Mouse (Mus musculus) midbrain, embryonic 12.5 days (tissue): ENCODE measurements around the gene Washc2. TPM values are rescaled to one million over a fixed set of nuclear protein-coding genes. Genes with fewer than 3 reads are reported as not detected.
A peak's percentile ranks its signal among the peaks of the same experiment; 100 is the strongest.

Experiments
- ATAC-seq: fragments of 200-750 bp; cut with Nextera tagmentation; 2 replicates; pipeline ENCODE4 v1.8.0; 2017; ENCODE audit warnings: low read depth, moderate TSS enrichment, moderate library complexity; ENCODE audit not compliant: low FRiP score
- H3K27ac ChIP-seq: fragments of 300-500 bp; sonication (generic); replicated peaks from 2 replicates; pipeline ENCODE4 v1.5.1; 2016; ENCODE audit warnings: mild to moderate bottlenecking
- H3K27me3 ChIP-seq: fragments of 300-500 bp; sonication (generic); 2 replicates; pipeline ENCODE4 v1.6.1; 2016; ENCODE audit warnings: mild to moderate bottlenecking
- H3K36me3 ChIP-seq: fragments of 300-500 bp; sonication (generic); 2 replicates; pipeline ENCODE4 v1.6.1; 2016
- H3K4me1 ChIP-seq: fragments of 300-500 bp; sonication (generic); 2 replicates; pipeline ENCODE4 v1.6.1; 2016
- H3K4me2 ChIP-seq: fragments of 300-500 bp; sonication (generic); replicated peaks from 2 replicates; pipeline ENCODE4 v1.6.1; 2016; ENCODE audit warnings: mild to moderate bottlenecking, moderate library complexity
- H3K4me3 ChIP-seq: fragments of 300-500 bp; sonication (generic); 2 replicates; pipeline ENCODE4 v1.5.1; 2016; ENCODE audit warnings: mild to moderate bottlenecking
- H3K9ac ChIP-seq: fragments of 300-500 bp; sonication (generic); replicated peaks from 2 replicates; pipeline ENCODE4 v1.6.1; 2016; ENCODE audit warnings: mild to moderate bottlenecking, moderate library complexity
- H3K9me3 ChIP-seq: fragments of 300-500 bp; sonication (generic); 2 replicates; pipeline ENCODE4 v1.6.1; 2016; ENCODE audit warnings: mild to moderate bottlenecking
- WGBS: fragments of 180-500 bp; shearing (Covaris S2); methylation state at CpG from one replicate; pipeline ENCODE4 v1.1.7; 2016; 5-methylcytosine and 5-hydroxymethylcytosine counted together
- polyA plus RNA-seq: library from polyadenylated mRNA; unstranded; fragments of >200 nt; fragmentation: Nextera tagmentation; extraction: Ambion mirVana; gene quantifications from 2 replicates; pipeline ENCODE4 v1.2.1, GENCODE M21; 2016

Washc2 gene
- polyA plus RNA-seq, 1 experiment from 2014 or later = 65.0 TPM

DNA sequence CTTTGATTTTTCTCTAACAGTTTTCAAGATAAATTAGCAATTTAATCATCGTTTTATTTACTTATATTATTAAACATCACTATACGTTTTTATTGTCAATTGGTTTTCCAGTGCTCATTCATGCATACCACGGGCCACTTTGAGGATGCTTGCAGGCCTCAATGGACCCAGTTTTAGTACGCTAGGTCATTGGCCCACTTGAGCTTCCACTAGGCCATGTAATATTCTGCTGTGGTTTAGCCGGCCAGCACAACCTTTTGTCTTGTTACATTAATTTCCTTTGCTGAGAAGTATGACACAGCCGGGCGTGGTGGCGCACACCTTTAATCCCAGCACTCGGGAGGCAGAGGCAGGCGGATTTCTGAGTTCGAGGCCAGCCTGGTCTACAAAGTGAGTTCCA, 57.0 kb downstream of the Washc2 start:
- Histone ChIP-seq H3K9ac (peak overlapping the region; percentile 66; the same call in 1 of the 2 replicates), H3K4me3 (peak overlapping the region; percentile 64)

DNA sequence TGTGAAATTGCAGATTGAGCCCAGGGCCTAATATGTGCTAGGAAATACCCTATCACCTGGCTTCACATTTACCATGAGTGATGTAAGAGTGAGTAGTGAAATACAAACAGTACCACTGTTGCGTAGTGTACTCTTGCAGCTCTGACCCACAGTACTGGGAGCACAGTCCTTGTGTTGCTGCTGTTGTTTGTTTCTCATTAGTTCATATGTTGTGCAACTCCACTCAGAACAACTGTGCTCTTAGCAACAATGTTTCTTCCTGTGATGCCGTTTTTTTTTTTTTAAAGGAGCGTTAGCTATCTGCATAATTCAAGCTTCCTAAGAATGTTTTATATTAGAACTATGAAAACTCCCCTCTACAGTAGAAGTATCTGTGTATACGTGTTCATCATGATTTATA, 57.8 kb downstream of the Washc2 start:
- H3K4me3 ChIP-seq = no peak overlapping the region
- ATAC-seq = no peak
- WGBS = 59% methylated on average over 4 of the region's 4 CpGs
- peaks cover 11% of the 10 kb centered on the region for H3K36me3 ChIP-seq
- H3K9me3 ChIP-seq = 0 out of 2 replicates have a peak, but pooled peaks cover under 1% of the 10 kb centered on the region
- peaks cover 22% of the 10 kb centered on the region for H3K4me1 ChIP-seq
- peak overlapping the region; percentile 88 for H3K27ac ChIP-seq
- H3K9ac ChIP-seq = no peak overlapping the region
- peak overlapping the region; percentile 71 for H3K4me2 ChIP-seq
- H3K27me3 ChIP-seq = no peaks in the 10 kb centered on the region

More for the DNA sequence above, 57.0 kb downstream of the Washc2 start:
- no peak for ATAC-seq
- no peak overlapping the region for H3K27ac ChIP-seq
- peak overlapping the region; percentile 71 for H3K4me2 ChIP-seq
- H3K4me1 ChIP-seq = peaks cover 22% of the 10 kb centered on the region
- H3K27me3 ChIP-seq = no peaks in the 10 kb centered on the region
- peaks cover 18% of the 10 kb centered on the region for H3K36me3 ChIP-seq
- no peaks in the 10 kb centered on the region for H3K9me3 ChIP-seq
- 80% methylated on average over 11 of the region's 11 CpGs for WGBS

DNA sequence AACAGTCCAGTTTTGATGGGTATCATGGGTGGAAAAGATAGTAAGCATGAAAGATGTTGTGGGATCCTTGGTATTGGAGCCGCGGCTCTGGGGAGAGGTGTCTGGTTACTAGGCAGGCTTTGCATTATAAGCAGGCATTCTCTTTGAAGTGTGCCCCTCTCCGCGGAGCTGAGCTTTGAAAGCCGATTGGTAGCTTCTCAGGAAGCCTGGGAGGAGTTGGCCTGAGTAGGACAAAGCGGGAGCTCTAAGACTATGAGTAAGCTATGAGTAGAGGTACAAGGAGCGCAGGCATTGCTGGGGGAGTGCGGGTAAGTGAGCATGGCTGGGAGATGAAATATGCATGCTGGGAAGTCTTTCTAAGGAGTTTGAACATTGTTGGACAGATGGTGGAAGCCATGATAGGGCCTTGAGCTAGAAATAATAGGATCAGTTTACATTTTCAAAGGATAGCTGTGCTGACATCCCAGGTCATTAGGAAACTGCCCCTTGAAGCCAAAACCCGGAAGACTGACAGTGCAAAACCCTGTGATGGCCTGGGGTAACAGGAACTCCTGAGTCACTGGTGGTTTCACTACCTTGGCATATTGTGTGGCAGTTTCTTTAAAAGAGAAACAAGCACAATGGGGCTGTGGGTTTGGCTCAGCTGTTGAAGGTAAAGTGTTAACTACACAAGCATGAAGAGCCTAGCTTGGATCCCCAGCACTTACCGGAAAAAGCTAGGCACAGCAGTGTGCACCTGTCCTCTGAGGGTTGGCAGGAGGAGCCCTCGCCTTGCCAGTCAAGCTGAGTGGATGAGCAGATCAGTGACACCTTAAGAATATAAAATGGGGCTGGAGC, 58.7 kb downstream of the Washc2 start:
- ATAC-seq = peak; percentile 77
- Histone ChIP-seq H3K9ac (no peak overlapping the region), H3K27ac (peak overlapping the region; percentile 88), H3K4me3 (peak overlapping the region; percentile 20; the same call in 1 of the 2 replicates), H3K27me3 (no peaks in the 10 kb centered on the region), H3K4me1 (peaks cover 22% of the 10 kb centered on the region), H3K36me3 (peaks cover 3% of the 10 kb centered on the region; the same call in 1 of the 2 replicates), H3K9me3 (0 out of 2 replicates have a peak, but pooled peaks cover 3% of the 10 kb centered on the region), H3K4me2 (peak overlapping the region; percentile 71)
- 16% methylated on average over 11 of the region's 11 CpGs for WGBS

DNA sequence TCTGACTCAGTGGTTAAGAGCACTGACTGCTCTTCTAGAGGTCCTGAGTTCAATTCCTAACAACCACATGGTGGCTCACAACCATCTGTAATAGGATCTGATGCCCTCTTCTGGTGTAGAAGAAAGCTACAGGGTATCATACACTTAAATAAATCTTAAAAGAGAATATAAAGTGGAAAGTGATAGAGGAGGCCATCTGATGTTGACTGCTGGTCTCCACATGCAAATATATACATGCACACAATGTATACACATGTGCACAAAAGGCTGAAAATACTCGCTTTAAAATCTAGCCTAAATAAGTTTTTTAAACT, 59.2 kb downstream of the Washc2 start:
- no peak overlapping the region for H3K4me3 ChIP-seq
- no peaks in the 10 kb centered on the region for H3K27me3 ChIP-seq
- H3K4me1 ChIP-seq = peaks cover 22% of the 10 kb centered on the region
- H3K27ac ChIP-seq = peak overlapping the region; percentile 88; the same call in 1 of the 2 replicates
- 0 out of 2 replicates have a peak, but pooled peaks cover 3% of the 10 kb centered on the region for H3K9me3 ChIP-seq
- no peak overlapping the region for H3K9ac ChIP-seq
- no peak for ATAC-seq
- H3K4me2 ChIP-seq = peak overlapping the region; percentile 71; the same call in 1 of the 2 replicates
- H3K36me3 ChIP-seq = peaks cover 3% of the 10 kb centered on the region; the same call in 1 of the 2 replicates
- 95% methylated on average over 1 of the region's 1 CpGs for WGBS

DNA sequence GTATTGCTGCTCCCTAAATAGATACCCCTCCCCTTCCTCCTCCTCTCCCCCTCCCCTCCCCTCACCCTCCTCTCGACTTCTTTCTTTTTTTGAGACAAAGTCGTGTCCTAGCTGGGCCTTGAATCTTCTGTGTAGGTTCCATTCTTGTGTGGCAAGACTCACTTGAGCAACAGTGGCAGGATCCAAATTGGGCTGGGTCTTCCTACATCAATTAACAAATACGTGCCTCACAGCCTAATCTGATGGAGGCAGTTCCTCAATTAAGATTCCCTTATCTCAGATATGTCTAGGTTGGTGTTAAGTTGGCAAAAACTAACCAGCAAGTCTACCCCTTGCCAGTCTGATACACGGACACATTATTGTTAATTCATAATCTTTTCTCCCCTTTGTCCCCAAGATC, 67.9 kb downstream of the Washc2 start:
- H3K4me2 ChIP-seq = no peak overlapping the region
- no peaks in the 10 kb centered on the region for H3K27me3 ChIP-seq
- no peak overlapping the region for H3K27ac ChIP-seq
- H3K36me3 ChIP-seq = peaks cover 19% of the 10 kb centered on the region; the same call in 1 of the 2 replicates
- 0 out of 2 replicates have a peak, but pooled peaks cover 2% of the 10 kb centered on the region for H3K9me3 ChIP-seq
- WGBS = 75% methylated on average over 4 of the region's 4 CpGs
- H3K9ac ChIP-seq = no peak overlapping the region
- no peak for ATAC-seq
- no peak overlapping the region for H3K4me3 ChIP-seq
- H3K4me1 ChIP-seq = no peaks in the 10 kb centered on the region

DNA sequence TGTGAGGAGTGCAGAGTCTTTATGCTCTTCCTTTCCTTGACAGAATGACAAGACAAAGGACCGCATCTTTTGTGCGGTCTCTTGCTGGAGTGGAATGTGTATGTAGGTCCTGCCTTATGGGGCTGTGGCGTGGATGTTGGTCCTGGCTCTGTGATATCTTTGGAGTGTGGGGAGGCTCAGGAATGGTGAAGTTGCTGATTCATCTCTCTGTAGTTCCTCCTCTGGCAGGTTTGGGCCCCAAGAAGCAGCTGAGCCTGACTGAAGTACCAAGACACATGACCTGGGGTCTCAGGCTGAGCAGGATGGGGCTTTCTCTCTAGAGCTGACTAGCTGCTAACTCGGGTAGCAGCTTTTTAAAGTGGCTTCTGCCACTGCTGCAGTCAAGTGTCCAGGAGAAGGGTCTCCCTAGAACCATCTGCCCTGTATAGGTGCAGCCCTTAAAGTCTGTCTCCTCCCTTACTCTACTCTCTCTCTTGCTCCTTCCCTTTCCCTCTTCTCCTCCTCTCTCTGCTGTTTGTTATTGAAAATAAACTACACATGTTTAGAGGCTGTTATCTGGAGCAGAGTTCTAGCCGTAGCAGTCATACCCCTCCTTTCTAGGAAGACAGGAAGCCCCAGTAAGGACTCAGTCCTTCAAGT, 71.0 kb downstream of the Washc2 start:
- Histone ChIP-seq H3K36me3 (peaks cover 21% of the 10 kb centered on the region; the same call in 1 of the 2 replicates), H3K4me3 (no peak overlapping the region), H3K4me1 (no peaks in the 10 kb centered on the region), H3K27ac (no peak overlapping the region), H3K9ac (no peak overlapping the region), H3K9me3 (no peaks in the 10 kb centered on the region), H3K4me2 (no peak overlapping the region), H3K27me3 (no peaks in the 10 kb centered on the region)
- ATAC-seq = no peak
- 84% methylated on average over 5 of the region's 5 CpGs for WGBS

DNA sequence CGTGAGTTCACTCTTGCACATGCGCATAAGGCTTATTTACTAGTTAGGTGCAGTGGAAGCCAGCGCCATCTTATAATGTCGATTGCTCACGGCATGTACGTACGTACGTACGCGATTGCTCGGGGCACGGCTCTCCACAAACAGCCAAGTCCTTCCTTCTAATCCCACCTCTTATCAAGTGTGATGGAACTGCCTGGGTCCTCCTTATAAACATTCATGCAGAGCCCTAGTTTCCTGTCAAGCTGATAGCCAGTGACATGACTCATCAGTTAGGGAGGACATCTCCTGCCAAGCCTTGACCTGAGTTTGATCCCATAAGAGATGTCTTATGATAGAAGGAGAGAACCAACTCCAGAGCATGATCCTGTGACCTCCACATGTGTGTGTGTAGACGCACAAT, 73.2 kb downstream of the Washc2 start:
- WGBS = 96% methylated on average over 13 of the region's 13 CpGs
- Histone ChIP-seq H3K4me2 (no peak overlapping the region), H3K4me3 (no peak overlapping the region), H3K9me3 (no peaks in the 10 kb centered on the region), H3K9ac (no peak overlapping the region), H3K4me1 (no peaks in the 10 kb centered on the region), H3K27me3 (no peaks in the 10 kb centered on the region), H3K27ac (no peak overlapping the region), H3K36me3 (peaks cover 11% of the 10 kb centered on the region; the same call in 1 of the 2 replicates)
- no peak for ATAC-seq

DNA sequence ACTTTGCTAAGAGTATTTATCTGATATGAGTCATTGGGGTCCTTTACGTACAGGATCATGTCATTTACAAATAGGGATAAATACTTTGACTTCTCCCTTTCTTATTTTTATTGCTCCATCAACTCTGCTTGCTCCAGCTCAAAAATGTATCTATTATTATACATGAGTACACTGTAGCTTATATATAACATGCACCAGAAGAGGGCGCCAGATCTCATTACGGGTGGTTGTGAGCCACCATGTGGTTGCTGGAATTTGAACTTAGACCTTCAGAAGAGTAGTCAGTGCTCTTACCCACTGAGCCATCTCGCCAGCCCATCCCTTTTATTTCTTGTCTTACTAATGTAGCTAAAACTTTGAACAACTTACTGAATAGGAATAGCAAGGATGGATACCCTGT, 74.7 kb downstream of the Washc2 start:
- Histone ChIP-seq H3K9ac (no peak overlapping the region), H3K27me3 (no peaks in the 10 kb centered on the region), H3K4me3 (no peak overlapping the region), H3K9me3 (no peaks in the 10 kb centered on the region), H3K36me3 (peaks cover 9% of the 10 kb centered on the region; the same call in 1 of the 2 replicates), H3K4me1 (no peaks in the 10 kb centered on the region), H3K4me2 (no peak overlapping the region), H3K27ac (no peak overlapping the region)
- WGBS = 48% methylated on average over 4 of the region's 4 CpGs
- no peak for ATAC-seq

DNA sequence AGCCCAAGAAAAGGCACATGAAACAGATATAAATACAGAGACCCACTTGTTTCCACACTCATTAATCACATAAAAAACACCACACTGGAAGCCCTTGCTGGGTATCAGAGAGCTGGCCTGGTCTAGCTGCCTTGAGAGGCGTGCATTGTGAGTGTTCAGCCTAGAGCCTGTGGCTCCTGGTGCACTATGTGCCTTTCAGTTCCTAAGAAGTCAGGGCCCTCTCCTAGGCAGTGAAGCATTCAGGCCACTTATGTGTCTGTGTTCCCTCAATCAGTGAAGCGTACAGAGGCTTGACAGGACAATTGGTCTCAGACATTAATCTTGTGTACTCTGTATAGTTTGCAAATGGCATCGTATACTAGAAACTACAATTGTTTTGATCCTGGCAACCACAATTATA, 75.4 kb downstream of the Washc2 start:
- no peaks in the 10 kb centered on the region for H3K4me1 ChIP-seq
- no peak overlapping the region for H3K4me2 ChIP-seq
- H3K4me3 ChIP-seq = no peak overlapping the region
- no peaks in the 10 kb centered on the region for H3K9me3 ChIP-seq
- H3K27ac ChIP-seq = no peak overlapping the region
- H3K27me3 ChIP-seq = no peaks in the 10 kb centered on the region
- 82% methylated on average over 3 of the region's 3 CpGs for WGBS
- 0 out of 2 replicates have a peak, but pooled peaks cover 7% of the 10 kb centered on the region for H3K36me3 ChIP-seq
- no peak overlapping the region for H3K9ac ChIP-seq
- ATAC-seq = no peak

DNA sequence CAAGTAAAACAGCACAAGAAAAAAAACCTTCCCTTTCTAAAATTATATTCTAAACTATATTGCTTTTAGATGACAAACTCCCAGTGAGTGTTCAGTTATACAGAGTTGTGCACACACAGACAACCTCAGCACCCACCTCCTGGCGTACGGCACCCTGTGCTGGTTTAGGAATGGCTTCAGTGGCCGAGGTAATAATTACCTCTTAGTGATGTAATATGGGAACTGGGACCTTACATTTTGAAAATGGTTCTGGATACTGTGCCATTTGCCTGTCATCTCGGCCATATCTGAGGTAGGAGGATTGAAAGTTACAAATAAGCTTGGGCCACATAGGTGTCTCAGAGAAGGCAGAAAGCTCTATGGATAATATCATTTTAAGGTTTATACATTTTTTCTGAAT, 78.5 kb downstream of the Washc2 start:
- ATAC-seq = no peak
- no peak overlapping the region for H3K27ac ChIP-seq
- 89% methylated on average over 4 of the region's 4 CpGs for WGBS
- 0 out of 2 replicates have a peak, but pooled peaks cover 4% of the 10 kb centered on the region for H3K36me3 ChIP-seq
- H3K4me3 ChIP-seq = no peak overlapping the region
- H3K9ac ChIP-seq = no peak overlapping the region
- no peaks in the 10 kb centered on the region for H3K27me3 ChIP-seq
- H3K9me3 ChIP-seq = no peaks in the 10 kb centered on the region
- no peak overlapping the region for H3K4me2 ChIP-seq
- H3K4me1 ChIP-seq = no peaks in the 10 kb centered on the region

DNA sequence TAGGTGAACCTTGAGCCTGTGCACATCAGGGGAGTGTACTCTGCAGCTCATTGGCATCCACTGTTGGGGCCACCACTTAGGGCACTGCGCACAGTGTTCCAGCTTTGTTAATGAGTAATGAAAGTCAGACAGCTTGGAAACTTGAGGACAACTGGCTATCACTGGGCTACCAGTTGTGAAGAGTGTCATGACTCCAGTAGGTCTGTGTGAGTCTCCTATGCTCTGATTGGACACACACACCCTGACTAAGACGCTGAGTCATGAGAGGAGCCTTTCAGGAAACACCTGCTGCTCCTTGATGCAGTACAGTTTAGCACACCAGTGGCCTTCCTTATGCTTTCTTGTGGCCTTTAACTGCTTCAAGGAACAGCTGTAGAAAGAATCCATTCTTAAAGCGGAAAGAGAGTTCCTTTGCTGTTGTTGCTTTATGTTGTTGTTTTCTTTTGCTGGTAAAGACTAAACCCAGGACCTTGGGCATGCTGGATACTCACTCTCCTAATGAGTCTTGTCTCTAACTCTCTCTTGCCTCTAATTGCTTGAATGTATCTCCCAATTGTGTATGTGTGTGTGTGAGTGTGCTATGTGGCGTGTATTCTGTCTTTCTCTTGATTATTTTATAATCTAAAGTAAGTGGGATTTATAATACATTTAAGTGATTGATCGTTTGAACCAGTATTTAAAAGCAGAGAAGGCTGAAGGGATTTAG, 79.2 kb downstream of the Washc2 start:
- Histone ChIP-seq H3K27me3 (no peaks in the 10 kb centered on the region), H3K4me3 (no peak overlapping the region), H3K9me3 (no peaks in the 10 kb centered on the region), H3K4me2 (no peak overlapping the region), H3K36me3 (0 out of 2 replicates have a peak, but pooled peaks cover 4% of the 10 kb centered on the region), H3K27ac (no peak overlapping the region), H3K9ac (no peak overlapping the region), H3K4me1 (no peaks in the 10 kb centered on the region)
- WGBS = 79% methylated on average over 5 of the region's 5 CpGs
- no peak for ATAC-seq

DNA sequence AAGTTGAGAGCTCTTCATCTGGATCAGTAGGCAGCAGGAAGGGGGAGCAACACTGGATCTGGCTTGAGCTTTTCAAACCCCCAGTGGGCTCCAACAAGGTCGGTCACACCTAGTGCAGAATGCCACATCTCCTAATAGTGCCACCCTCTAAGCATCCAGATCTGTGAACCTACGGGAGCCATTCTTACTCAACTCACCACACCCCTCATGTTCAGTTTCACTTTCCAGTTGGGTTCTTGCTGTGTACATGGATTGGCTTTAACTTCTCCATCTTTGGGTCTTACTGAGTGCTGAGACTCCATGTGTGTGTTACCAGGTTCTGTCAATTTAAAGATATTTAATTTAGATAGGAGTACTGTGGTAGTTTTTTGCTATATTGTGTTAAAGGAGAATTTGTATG, 103.6 kb downstream of the Washc2 start:
- H3K4me2 ChIP-seq = no peak overlapping the region
- no peaks in the 10 kb centered on the region for H3K4me1 ChIP-seq
- 84% methylated on average over 2 of the region's 2 CpGs for WGBS
- H3K9ac ChIP-seq = no peak overlapping the region
- H3K4me3 ChIP-seq = no peak overlapping the region
- no peaks in the 10 kb centered on the region for H3K9me3 ChIP-seq
- H3K36me3 ChIP-seq = no peaks in the 10 kb centered on the region
- no peak overlapping the region for H3K27ac ChIP-seq
- ATAC-seq = no peak
- H3K27me3 ChIP-seq = no peaks in the 10 kb centered on the region
